Mouse (Mus musculus): Measurements from ENCODE around the gene Gm6268. TPM values are rescaled to one million over a fixed set of nuclear protein-coding genes. Genes with fewer than 3 reads are reported as not detected.

Gene Gm6268
- polyA plus RNA-seq, 1 experiment from 2014 or later = not detected

- DNase-seq (ENCODE audit: low spot score) (no peak), ATAC-seq (ENCODE audit: insufficient read depth, low FRiP score, low TSS enrichment) (no peak)
- H3K9ac ChIP-seq (ENCODE audit: low read length) = no peak overlapping the region
- H3K4me3 ChIP-seq (ENCODE audit: low read depth, low read length) = no peak overlapping the region
- no peak overlapping the region for H3K4me2 ChIP-seq (ENCODE audit: low read depth)
- no peaks in the 10 kb centered on the region for H3K27me3 ChIP-seq (ENCODE audit: control insufficient read depth, insufficient read depth, low read length)
- no peaks in the 10 kb centered on the region for H3K36me3 ChIP-seq (ENCODE audit: control insufficient read depth, insufficient read depth, low read length)
- no peaks in the 10 kb centered on the region for H3K4me1 ChIP-seq (ENCODE audit: control insufficient read depth, insufficient read depth, low read length)
- H3K9me3 ChIP-seq (ENCODE audit: control insufficient read depth, low read length) = no peaks in the 10 kb centered on the region
- WGBS = 41% methylated on average over 6 of the region's 6 CpGs
- no peak overlapping the region for H3K27ac ChIP-seq (ENCODE audit: low read depth, low read length)
Observed at GRCm38 (mm10) chrX:36434993-36435392, 33.9 kb downstream of the Gm6268 start.

GRCm38 (mm10) chrX:36437932-36438331 lies 36.9 kb downstream of the Gm6268 start:
- WGBS = 89% methylated on average over 1 of the region's 1 CpGs
- no peak for ATAC-seq (ENCODE audit: insufficient read depth, low FRiP score, low TSS enrichment)
- Histone ChIP-seq H3K9me3 (ENCODE audit: control insufficient read depth, low read length) (no peaks in the 10 kb centered on the region), H3K4me1 (ENCODE audit: control insufficient read depth, insufficient read depth, low read length) (no peaks in the 10 kb centered on the region), H3K36me3 (ENCODE audit: control insufficient read depth, insufficient read depth, low read length) (no peaks in the 10 kb centered on the region), H3K4me3 (ENCODE audit: low read depth, low read length) (no peak overlapping the region), H3K4me2 (ENCODE audit: low read depth) (no peak overlapping the region), H3K27ac (ENCODE audit: low read depth, low read length) (no peak overlapping the region), H3K27me3 (ENCODE audit: control insufficient read depth, insufficient read depth, low read length) (no peaks in the 10 kb centered on the region), H3K9ac (ENCODE audit: low read length) (no peak overlapping the region)
- DNase-seq (ENCODE audit: low spot score) = no peak

Small RNA genes lying within 50 kb of the gene (microRNA-seq; reads per million reads assigned to microRNA genes)
- not detected for gene Gm44485

Other genes with a start within 250 kb of the Gm6268 start
- 12.0 and 13.6 TPM in 2 replicates for gene Zcchc12, start 205.4 kb upstream of the Gm6268 start, polyA plus RNA-seq (2014; fragmentation: Nextera tagmentation; extraction: Ambion mirVana)
- 0.93 and 1.0 TPM in 2 replicates for gene Lonrf3, start 72.9 kb upstream of the Gm6268 start, polyA plus RNA-seq (2014; fragmentation: Nextera tagmentation; extraction: Ambion mirVana)
- gene Gm14569, start 90.5 kb downstream of the Gm6268 start, polyA plus RNA-seq (2014; fragmentation: Nextera tagmentation; extraction: Ambion mirVana) = not detected in 2 replicates
- gene Pgrmc1, start 196.9 kb downstream of the Gm6268 start, polyA plus RNA-seq (2014; fragmentation: Nextera tagmentation; extraction: Ambion mirVana) = 370 and 372 TPM in 2 replicates
- gene Akap17b, start 244.1 kb downstream of the Gm6268 start, polyA plus RNA-seq (2014; fragmentation: Nextera tagmentation; extraction: Ambion mirVana) = 4.0 and 4.3 TPM in 2 replicates